Mouse (Mus musculus): ENCODE results near the gene Gm9918. TPM values are rescaled to one million over a fixed set of nuclear protein-coding genes. Genes with fewer than 3 reads are reported as not detected.

Gm9918 gene
- total and polyA plus RNA-seq, 2 experiments: 0.05 TPM; not detected in 1

GRCm38 (mm10) chr15:102273982-102274716 lies 3.8 kb downstream of the Gm9918 start:
- Histone ChIP-seq H3K27ac (replicated peaks; ENCODE audit: insufficient read depth, low read depth, low read length) (no peak overlapping the region), H3K4me1 (ENCODE audit: control insufficient read depth, insufficient read depth, low read length) (no peaks in the 10 kb centered on the region; the same call in 1 of the 2 replicates), H3K4me3 (ENCODE audit: insufficient read depth, low read depth, low read length) (no peak overlapping the region), H3K9ac (ENCODE audit: low read depth, low read length) (no peak overlapping the region), H3K27me3 (ENCODE audit: control insufficient read depth, insufficient read depth, low read length) (peaks cover 4% of the 10 kb centered on the region; the same call in 1 of the 2 replicates), H3K36me3 (ENCODE audit: control insufficient read depth, insufficient read depth, low read length) (no peaks in the 10 kb centered on the region), H3K79me2 (ENCODE audit: control insufficient read depth, insufficient read depth, low read length) (no peaks in the 10 kb centered on the region)
- TF ChIP-seq POLR2A (IDR thresholded peaks at IDR 0.05; ENCODE audit: extremely low read depth, insufficient read depth, low read length) (no peak), CTCF (IDR thresholded peaks at IDR 0.05; ENCODE audit: low read depth, low read length) (no peak)
- WGBS: 77% methylated on average over 6 of the region's 6 CpGs
- DNase-seq (ENCODE audit: extremely low read depth, low read depth, low spot score): no peak

GRCm38 (mm10) chr15:102278726-102279091 lies 8.3 kb downstream of the Gm9918 start:
- Histone ChIP-seq H3K4me1 (ENCODE audit: control insufficient read depth, insufficient read depth, low read length) (peaks cover 4% of the 10 kb centered on the region), H3K36me3 (ENCODE audit: control insufficient read depth, insufficient read depth, low read length) (peaks cover 4% of the 10 kb centered on the region; the same call in 1 of the 2 replicates), H3K27me3 (ENCODE audit: control insufficient read depth, insufficient read depth, low read length) (no peaks in the 10 kb centered on the region), H3K79me2 (ENCODE audit: control insufficient read depth, insufficient read depth, low read length) (peaks cover 10% of the 10 kb centered on the region; the same call in 1 of the 2 replicates), H3K4me3 (ENCODE audit: insufficient read depth, low read depth, low read length) (peak overlapping the region; percentile 98), H3K27ac (replicated peaks; ENCODE audit: insufficient read depth, low read depth, low read length) (peak overlapping the region; percentile 77; the same call in 1 of the 2 replicates), H3K9ac (ENCODE audit: low read depth, low read length) (peak overlapping the region; percentile 24; the same call in 1 of the 2 replicates)
- no peak for DNase-seq (ENCODE audit: extremely low read depth, low read depth, low spot score)
- WGBS: 27% methylated on average over 7 of the region's 7 CpGs
- no peak for TF ChIP-seq POLR2A (IDR thresholded peaks at IDR 0.05; ENCODE audit: extremely low read depth, insufficient read depth, low read length)

- H3K36me3 ChIP-seq (ENCODE audit: control insufficient read depth, insufficient read depth, low read length): peaks cover 4% of the 10 kb centered on the region; the same call in 1 of the 2 replicates
These were observed 8.9 kb downstream of the Gm9918 start, which contains the start of gene Mfsd5 for GRCm38 (mm10) chr15:102279092-102279782. Gene Mfsd5, plus strand, starts transcription at chr15:102279454.

GRCm38 (mm10) chr15:102279783-102280520 lies 9.6 kb downstream of the Gm9918 start:
- H3K4me1 ChIP-seq (ENCODE audit: control insufficient read depth, insufficient read depth, low read length): peaks cover 4% of the 10 kb centered on the region
- no peak for DNase-seq (ENCODE audit: extremely low read depth, low read depth, low spot score)
- 30% methylated on average over 13 of the region's 13 CpGs for WGBS
- H3K4me3 ChIP-seq (ENCODE audit: insufficient read depth, low read depth, low read length): peak overlapping the region; percentile 98
- peaks cover 4% of the 10 kb centered on the region; the same call in 1 of the 2 replicates for H3K36me3 ChIP-seq (ENCODE audit: control insufficient read depth, insufficient read depth, low read length)
- TF ChIP-seq POLR2A (IDR thresholded peaks at IDR 0.05; ENCODE audit: extremely low read depth, insufficient read depth, low read length): no peak
- TF ChIP-seq CTCF (IDR thresholded peaks at IDR 0.05; ENCODE audit: low read depth, low read length): no peak
- peaks cover 10% of the 10 kb centered on the region; the same call in 1 of the 2 replicates for H3K79me2 ChIP-seq (ENCODE audit: control insufficient read depth, insufficient read depth, low read length)
- H3K9ac ChIP-seq (ENCODE audit: low read depth, low read length): peak overlapping the region; percentile 99
- no peaks in the 10 kb centered on the region for H3K27me3 ChIP-seq (ENCODE audit: control insufficient read depth, insufficient read depth, low read length)
- H3K27ac ChIP-seq (replicated peaks; ENCODE audit: insufficient read depth, low read depth, low read length): peak overlapping the region; percentile 92

More at GRCm38 (mm10) chr15:102279092-102279782, 8.9 kb downstream of the Gm9918 start, which contains the start of gene Mfsd5:
- Histone ChIP-seq H3K79me2 (ENCODE audit: control insufficient read depth, insufficient read depth, low read length) (peaks cover 10% of the 10 kb centered on the region; the same call in 1 of the 2 replicates), H3K27ac (replicated peaks; ENCODE audit: insufficient read depth, low read depth, low read length) (peak within 1 kb of the TSS; percentile 92), H3K27me3 (ENCODE audit: control insufficient read depth, insufficient read depth, low read length) (no peaks in the 10 kb centered on the region), H3K4me1 (ENCODE audit: control insufficient read depth, insufficient read depth, low read length) (peaks cover 4% of the 10 kb centered on the region), H3K9ac (ENCODE audit: low read depth, low read length) (peak within 1 kb of the TSS; percentile 99), H3K4me3 (ENCODE audit: insufficient read depth, low read depth, low read length) (peak within 1 kb of the TSS; percentile 98)
- TF ChIP-seq POLR2A (IDR thresholded peaks at IDR 0.05; ENCODE audit: extremely low read depth, insufficient read depth, low read length) (peak; percentile 53), CTCF (IDR thresholded peaks at IDR 0.05; ENCODE audit: low read depth, low read length) (peak; percentile 70)
- WGBS: under 1% methylated on average over 65 of the region's 65 CpGs
- DNase-seq (ENCODE audit: extremely low read depth, low read depth, low spot score): peak; percentile 76

- no peaks in the 10 kb centered on the region for H3K27me3 ChIP-seq (ENCODE audit: control insufficient read depth, insufficient read depth, low read length)
- no peak for TF ChIP-seq POLR2A (IDR thresholded peaks at IDR 0.05; ENCODE audit: extremely low read depth, insufficient read depth, low read length)
- TF ChIP-seq CTCF (IDR thresholded peaks at IDR 0.05; ENCODE audit: low read depth, low read length): no peak
- H3K27ac ChIP-seq (replicated peaks; ENCODE audit: insufficient read depth, low read depth, low read length): no peak overlapping the region
- WGBS: 94% methylated on average over 19 of the region's 19 CpGs
- no peak overlapping the region for H3K4me3 ChIP-seq (ENCODE audit: insufficient read depth, low read depth, low read length)
- peaks cover 10% of the 10 kb centered on the region; the same call in 1 of the 2 replicates for H3K79me2 ChIP-seq (ENCODE audit: control insufficient read depth, insufficient read depth, low read length)
- no peak for DNase-seq (ENCODE audit: extremely low read depth, low read depth, low spot score)
- H3K36me3 ChIP-seq (ENCODE audit: control insufficient read depth, insufficient read depth, low read length): peaks cover 4% of the 10 kb centered on the region; the same call in 1 of the 2 replicates
- H3K4me1 ChIP-seq (ENCODE audit: control insufficient read depth, insufficient read depth, low read length): peaks cover 4% of the 10 kb centered on the region
- H3K9ac ChIP-seq (ENCODE audit: low read depth, low read length): no peak overlapping the region
These were observed 10.3 kb downstream of the Gm9918 start for GRCm38 (mm10) chr15:102280623-102281022.
